Mouse (Mus musculus): Measurements from ENCODE around the gene Prkn. TPM values are rescaled to one million over a fixed set of nuclear protein-coding genes. Genes with fewer than 3 reads are reported as not detected.

The Prkn gene
- polyA plus RNA-seq, 1 experiment, result 16.7 TPM

- Histone ChIP-seq H3K4me3 (replicated peaks; ENCODE audit: insufficient read depth, low read depth, low read length) (no peak overlapping the region), H3K4me1 (ENCODE audit: control insufficient read depth, insufficient read depth, low read length) (peaks cover 4% of the 10 kb centered on the region; the same call in 1 of the 2 replicates), H3K27me3 (ENCODE audit: control insufficient read depth, insufficient read depth, low read length) (no peaks in the 10 kb centered on the region), H3K27ac (ENCODE audit: insufficient read depth, low read length) (no peak overlapping the region; the same call in 1 of the 2 replicates)
- DNase-seq, result peak; percentile 57 to 77
- WGBS, result 25% methylated on average over 3 of the region's 3 CpGs
- no peak for TF ChIP-seq POLR2A (IDR thresholded peaks at IDR 0.05; ENCODE audit: borderline replicate concordance, insufficient read depth, low read length)
- no peak for TF ChIP-seq CTCF (IDR thresholded peaks at IDR 0.05; ENCODE audit: borderline replicate concordance, insufficient read depth, low read depth, low read length)
Observed at GRCm38 (mm10) chr17:10854207-10854606, 14.0 kb downstream of the Prkn start.

GRCm38 (mm10) chr17:10874208-10875187, 34.3 kb downstream of the Prkn start:
- Histone ChIP-seq H3K4me3 (replicated peaks; ENCODE audit: insufficient read depth, low read depth, low read length) (no peak overlapping the region), H3K4me1 (ENCODE audit: control insufficient read depth, insufficient read depth, low read length) (no peaks in the 10 kb centered on the region), H3K27me3 (ENCODE audit: control insufficient read depth, insufficient read depth, low read length) (no peaks in the 10 kb centered on the region), H3K27ac (ENCODE audit: insufficient read depth, low read length) (no peak overlapping the region)
- no peak for DNase-seq
- WGBS, result 90% methylated on average over 7 of the region's 7 CpGs
- no peak for TF ChIP-seq CTCF (IDR thresholded peaks at IDR 0.05; ENCODE audit: borderline replicate concordance, insufficient read depth, low read depth, low read length)
- no peak for TF ChIP-seq POLR2A (IDR thresholded peaks at IDR 0.05; ENCODE audit: borderline replicate concordance, insufficient read depth, low read length)

GRCm38 (mm10) chr17:10878986-10879385, 38.8 kb downstream of the Prkn start:
- Histone ChIP-seq H3K4me3 (replicated peaks; ENCODE audit: insufficient read depth, low read depth, low read length) (no peak overlapping the region), H3K4me1 (ENCODE audit: control insufficient read depth, insufficient read depth, low read length) (no peaks in the 10 kb centered on the region), H3K27ac (ENCODE audit: insufficient read depth, low read length) (no peak overlapping the region), H3K27me3 (ENCODE audit: control insufficient read depth, insufficient read depth, low read length) (no peaks in the 10 kb centered on the region)
- 84% methylated on average over 5 of the region's 5 CpGs for WGBS
- no peak for DNase-seq
- TF ChIP-seq CTCF (IDR thresholded peaks at IDR 0.05; ENCODE audit: borderline replicate concordance, insufficient read depth, low read depth, low read length) (no peak), POLR2A (IDR thresholded peaks at IDR 0.05; ENCODE audit: borderline replicate concordance, insufficient read depth, low read length) (no peak)

- Histone ChIP-seq H3K27me3 (ENCODE audit: control insufficient read depth, insufficient read depth, low read length) (no peaks in the 10 kb centered on the region), H3K4me1 (ENCODE audit: control insufficient read depth, insufficient read depth, low read length) (no peaks in the 10 kb centered on the region), H3K27ac (ENCODE audit: insufficient read depth, low read length) (no peak overlapping the region), H3K4me3 (replicated peaks; ENCODE audit: insufficient read depth, low read depth, low read length) (no peak overlapping the region)
- no peak for DNase-seq
- TF ChIP-seq CTCF (IDR thresholded peaks at IDR 0.05; ENCODE audit: borderline replicate concordance, insufficient read depth, low read depth, low read length) (no peak), POLR2A (IDR thresholded peaks at IDR 0.05; ENCODE audit: borderline replicate concordance, insufficient read depth, low read length) (no peak)
- 90% methylated on average over 1 of the region's 1 CpGs for WGBS
Observed at GRCm38 (mm10) chr17:10882260-10882659, 42.1 kb downstream of the Prkn start.

- H3K4me3 ChIP-seq (replicated peaks; ENCODE audit: insufficient read depth, low read depth, low read length), result no peak overlapping the region
- no peak for DNase-seq
- H3K27ac ChIP-seq (ENCODE audit: insufficient read depth, low read length), result no peak overlapping the region
- H3K4me1 ChIP-seq (ENCODE audit: control insufficient read depth, insufficient read depth, low read length), result no peaks in the 10 kb centered on the region
- no peaks in the 10 kb centered on the region for H3K27me3 ChIP-seq (ENCODE audit: control insufficient read depth, insufficient read depth, low read length)
- 74% methylated on average over 4 of the region's 4 CpGs for WGBS
- TF ChIP-seq POLR2A (IDR thresholded peaks at IDR 0.05; ENCODE audit: borderline replicate concordance, insufficient read depth, low read length), result no peak
- no peak for TF ChIP-seq CTCF (IDR thresholded peaks at IDR 0.05; ENCODE audit: borderline replicate concordance, insufficient read depth, low read depth, low read length)
Observed at GRCm38 (mm10) chr17:10887924-10888323, 47.7 kb downstream of the Prkn start.

GRCm38 (mm10) chr17:10901686-10902228, 61.6 kb downstream of the Prkn start:
- Histone ChIP-seq H3K27ac (ENCODE audit: insufficient read depth, low read length) (no peak overlapping the region), H3K27me3 (ENCODE audit: control insufficient read depth, insufficient read depth, low read length) (no peaks in the 10 kb centered on the region), H3K4me3 (replicated peaks; ENCODE audit: insufficient read depth, low read depth, low read length) (no peak overlapping the region), H3K4me1 (ENCODE audit: control insufficient read depth, insufficient read depth, low read length) (no peaks in the 10 kb centered on the region)
- TF ChIP-seq POLR2A (IDR thresholded peaks at IDR 0.05; ENCODE audit: borderline replicate concordance, insufficient read depth, low read length), result no peak
- TF ChIP-seq CTCF (IDR thresholded peaks at IDR 0.05; ENCODE audit: borderline replicate concordance, insufficient read depth, low read depth, low read length), result no peak
- 92% methylated on average over 3 of the region's 3 CpGs for WGBS
- DNase-seq, result no peak

GRCm38 (mm10) chr17:10936698-10937097, 96.5 kb downstream of the Prkn start:
- no peak overlapping the region for H3K27ac ChIP-seq (ENCODE audit: insufficient read depth, low read length)
- H3K4me1 ChIP-seq (ENCODE audit: control insufficient read depth, insufficient read depth, low read length), result peaks cover 5% of the 10 kb centered on the region; the same call in 1 of the 2 replicates
- no peak for DNase-seq
- H3K4me3 ChIP-seq (replicated peaks; ENCODE audit: insufficient read depth, low read depth, low read length), result no peak overlapping the region
- TF ChIP-seq CTCF (IDR thresholded peaks at IDR 0.05; ENCODE audit: borderline replicate concordance, insufficient read depth, low read depth, low read length), result no peak
- TF ChIP-seq POLR2A (IDR thresholded peaks at IDR 0.05; ENCODE audit: borderline replicate concordance, insufficient read depth, low read length), result no peak
- no peaks in the 10 kb centered on the region for H3K27me3 ChIP-seq (ENCODE audit: control insufficient read depth, insufficient read depth, low read length)

All from cerebellum, adult 2 months (tissue).